Mouse (Mus musculus) fat pad, adult 2 months (tissue): ENCODE results near the gene Kdm1b.
A peak's percentile ranks its signal among the peaks of the same experiment; 100 is the strongest.

Source experiments
- DNase-seq: peaks from one replicate; pipeline ENCODE4 v3.0.0-alpha.2; 2011; ENCODE audit warnings: low read depth, low spot score; ENCODE audit errors: extremely low read depth

Gene Kdm1b

GRCm38 (mm10) chr13:47043030-47043680 lies at the start of gene Kdm1b:
Gene Kdm1b (plus strand): TSS chr13:47043499.
- DNase-seq: peak; percentile 76

DNA sequence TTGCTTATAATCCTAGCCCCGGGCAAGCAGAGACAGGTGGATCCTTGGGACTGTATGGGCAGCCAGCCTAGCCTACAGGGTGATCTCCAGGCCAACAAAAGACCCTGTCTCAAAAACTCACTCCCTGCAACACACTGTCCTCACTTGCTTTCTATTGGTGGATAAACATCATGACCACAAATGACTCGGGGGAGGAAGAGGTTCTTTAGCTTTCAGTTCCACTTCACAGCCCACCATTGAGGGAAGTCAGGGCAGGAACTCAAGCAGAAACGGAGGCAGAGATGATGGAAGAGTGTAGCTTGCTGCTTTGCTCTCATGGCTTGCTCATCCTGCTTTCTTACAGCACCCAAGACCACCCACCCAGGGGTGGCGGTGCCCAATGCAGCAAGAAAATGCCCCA lies 45.9 kb upstream of the Kdm1b start:
- no peak for DNase-seq

GRCm38 (mm10) chr13:46999498-46999897 lies 43.8 kb upstream of the Kdm1b start:
- no peak for DNase-seq

DNA sequence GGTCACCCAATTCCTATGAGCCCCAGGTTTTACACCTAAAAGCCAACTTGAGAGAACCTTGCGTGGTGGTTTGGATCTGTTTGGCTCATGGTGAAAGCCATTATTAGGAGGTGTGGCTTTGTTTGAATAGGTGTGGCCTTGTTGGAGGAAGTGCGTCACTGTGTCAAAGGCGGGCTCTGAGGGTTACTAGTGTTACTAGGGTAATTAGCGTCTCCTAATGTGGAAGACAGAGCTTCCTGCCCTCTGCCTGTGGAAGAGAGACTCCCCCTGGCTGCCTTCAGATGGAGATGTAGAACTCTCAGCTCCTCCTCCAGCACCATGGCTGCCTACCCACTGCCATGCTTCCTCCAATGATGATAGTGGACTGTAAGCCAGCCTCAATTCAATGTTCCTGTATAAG lies 41.7 kb upstream of the Kdm1b start:
- no peak for DNase-seq

DNA sequence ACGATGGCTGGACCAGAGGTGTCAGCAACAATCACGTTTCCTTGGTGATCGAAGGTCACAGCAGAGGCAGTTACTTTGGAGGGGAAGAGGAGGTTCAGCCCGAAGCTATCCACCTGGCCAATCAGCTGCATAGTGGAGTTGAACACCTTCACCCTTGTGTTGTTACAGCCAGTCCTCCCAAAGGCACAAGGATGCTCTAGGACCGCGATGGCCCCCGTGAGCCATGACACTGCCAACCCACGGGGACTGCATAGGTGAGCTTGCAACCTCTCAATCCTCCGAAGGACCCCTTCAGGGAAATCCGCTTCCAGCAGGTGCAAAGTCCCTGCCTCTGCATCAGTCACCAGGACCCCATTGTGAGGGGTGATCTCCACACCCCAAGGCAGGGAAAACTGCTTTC lies 29.6 kb upstream of the Kdm1b start:
- no peak for DNase-seq

- no peak for DNase-seq
Observed at GRCm38 (mm10) chr13:47014334-47015194, 28.7 kb upstream of the Kdm1b start, which contains the start of gene Nhlrc1. Gene Nhlrc1 (minus strand): TSS chr13:47014850.

DNA sequence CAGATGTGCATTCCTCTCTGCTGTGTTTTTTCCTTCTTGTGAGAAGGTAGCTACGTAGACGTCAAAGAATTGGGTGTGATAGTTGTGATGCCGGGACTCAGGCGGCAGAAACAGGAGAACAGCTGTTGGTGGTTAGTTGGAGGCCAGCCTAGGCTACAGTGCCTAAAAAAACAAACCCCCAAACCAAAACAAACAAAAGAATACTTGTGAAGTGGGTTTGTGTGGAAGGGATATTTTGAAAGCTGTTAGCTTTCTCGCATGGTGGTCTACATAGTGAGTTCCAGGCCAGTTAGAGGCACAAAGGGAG lies 28.2 kb upstream of the Kdm1b start:
- no peak for DNase-seq

DNA sequence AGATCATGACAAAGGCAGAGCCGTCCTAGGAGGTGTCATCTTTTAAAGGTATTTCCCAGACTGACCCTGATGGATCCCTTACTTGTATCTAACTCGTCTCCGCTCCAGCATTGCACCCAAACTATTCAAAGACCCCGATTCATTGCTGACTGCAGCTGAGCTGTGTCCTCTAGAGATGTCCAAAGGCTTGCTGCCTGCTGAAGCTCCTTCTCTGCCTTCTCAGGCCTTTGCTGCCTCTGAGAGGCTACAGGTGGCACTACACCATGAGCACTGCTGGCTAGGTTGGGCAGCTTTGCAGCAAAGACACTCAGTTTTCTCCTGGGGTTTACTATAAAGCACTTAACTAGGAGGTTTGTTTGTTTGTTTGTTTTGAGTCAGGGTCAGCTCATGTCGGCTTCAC lies 26.0 kb upstream of the Kdm1b start:
- no peak for DNase-seq

DNA sequence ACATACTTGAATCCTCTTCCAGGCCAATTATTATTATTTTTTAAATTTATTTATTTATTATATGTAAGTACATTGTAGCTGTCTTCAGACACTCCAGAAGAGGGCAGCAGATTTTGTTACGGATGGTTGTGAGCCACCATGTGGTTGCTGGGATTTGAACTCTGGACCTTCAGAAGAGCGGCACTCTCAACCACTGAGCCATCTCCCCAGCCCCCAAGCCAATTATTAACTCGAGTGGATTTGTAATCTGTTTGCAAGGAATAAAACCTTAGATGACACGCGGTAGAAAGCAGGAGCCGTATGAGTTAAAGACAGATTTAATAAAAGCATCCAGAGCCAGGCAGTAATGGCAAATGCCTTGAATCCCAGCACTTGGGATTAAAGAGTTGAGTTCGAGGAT lies 23.5 kb upstream of the Kdm1b start:
- no peak for DNase-seq

DNA sequence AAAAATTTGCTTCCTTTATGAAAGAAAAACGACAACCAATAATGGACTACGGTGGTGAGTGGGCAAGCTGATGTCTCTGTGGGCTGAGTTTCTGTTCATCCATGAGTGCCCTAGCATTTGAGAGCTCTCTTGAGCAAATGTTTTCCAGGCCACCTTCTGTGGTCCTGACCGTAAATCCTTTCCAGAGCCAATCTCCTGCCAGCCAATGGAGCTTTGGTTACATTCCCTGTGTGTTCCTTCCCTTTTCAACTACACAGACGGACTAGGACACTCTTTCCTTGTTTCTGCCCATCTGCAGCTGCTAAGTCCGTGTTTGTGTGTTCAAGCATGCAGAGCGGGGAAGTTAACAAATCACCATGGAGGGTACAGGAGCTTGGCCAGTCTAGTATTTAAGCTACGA lies 22.5 kb upstream of the Kdm1b start:
- no peak for DNase-seq

GRCm38 (mm10) chr13:47030376-47031107 lies 12.8 kb upstream of the Kdm1b start:
- DNase-seq: no peak

DNA sequence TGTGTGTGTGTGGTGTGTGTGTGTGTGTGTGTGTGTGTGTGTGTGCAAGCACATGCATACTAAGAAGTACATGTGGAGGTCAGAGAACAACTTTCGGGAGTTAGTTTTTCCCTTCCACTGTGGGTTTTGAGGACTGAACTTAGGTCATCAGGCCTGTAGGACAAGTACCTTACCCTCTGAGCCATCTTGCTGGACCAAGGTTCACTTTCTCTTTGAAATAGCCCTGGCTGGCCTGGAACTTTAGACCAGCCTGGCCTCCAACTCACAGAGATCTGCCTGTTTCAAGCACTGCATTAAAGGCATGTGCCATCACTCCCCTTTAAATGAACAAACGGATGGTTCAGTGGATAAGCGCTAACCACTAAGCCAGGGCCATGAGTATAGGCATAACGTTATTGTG lies 9.7 kb upstream of the Kdm1b start:
- no peak for DNase-seq

DNA sequence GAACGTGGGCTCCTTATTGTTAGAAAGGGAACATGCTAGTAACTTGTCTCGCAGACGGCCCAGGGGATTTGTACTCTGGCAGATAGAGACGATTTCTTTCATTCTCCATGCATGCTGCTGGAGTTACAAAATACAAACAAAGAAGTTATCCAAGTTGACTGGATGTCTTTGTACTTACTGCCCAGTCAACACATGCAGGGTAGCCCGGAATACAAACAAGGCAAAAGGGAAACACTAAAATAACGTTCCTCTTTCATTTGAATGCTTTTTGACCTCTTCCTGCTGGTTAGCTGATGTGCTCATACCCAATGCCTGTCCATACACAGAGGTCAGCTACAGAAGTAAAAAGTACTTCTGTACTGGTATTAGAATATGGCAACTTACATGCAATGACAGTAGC lies 5.4 kb upstream of the Kdm1b start:
- DNase-seq: no peak

DNA sequence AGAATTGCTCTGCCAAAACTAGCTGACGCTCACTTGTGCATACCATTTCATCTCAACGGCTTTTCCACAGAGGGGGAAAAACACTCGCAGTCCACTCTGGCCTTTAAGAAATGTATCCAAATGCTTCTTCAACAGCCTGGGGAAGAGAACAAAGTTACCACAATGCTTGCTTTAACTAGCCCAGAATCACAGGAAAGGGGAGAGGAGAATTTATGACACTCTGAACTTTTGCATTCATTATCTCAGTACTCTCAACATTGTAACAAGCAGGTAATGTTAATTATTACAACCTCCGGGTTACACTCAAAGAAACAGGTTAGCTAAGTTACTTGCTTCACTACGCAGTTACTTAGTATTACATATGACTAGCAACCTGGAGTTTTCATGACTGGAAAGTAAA lies 3.2 kb upstream of the Kdm1b start:
- DNase-seq: no peak

GRCm38 (mm10) chr13:47042024-47042633 lies 1.2 kb upstream of the Kdm1b start:
- DNase-seq: no peak

GRCm38 (mm10) chr13:47043833-47044616 lies 726 bp downstream of the Kdm1b start:
- no peak for DNase-seq

- DNase-seq: no peak
Observed at GRCm38 (mm10) chr13:47044617-47044947, 1.3 kb downstream of the Kdm1b start, which contains the start of gene Tpmt. Gene Tpmt (minus strand): TSS chr13:47044737.

DNA sequence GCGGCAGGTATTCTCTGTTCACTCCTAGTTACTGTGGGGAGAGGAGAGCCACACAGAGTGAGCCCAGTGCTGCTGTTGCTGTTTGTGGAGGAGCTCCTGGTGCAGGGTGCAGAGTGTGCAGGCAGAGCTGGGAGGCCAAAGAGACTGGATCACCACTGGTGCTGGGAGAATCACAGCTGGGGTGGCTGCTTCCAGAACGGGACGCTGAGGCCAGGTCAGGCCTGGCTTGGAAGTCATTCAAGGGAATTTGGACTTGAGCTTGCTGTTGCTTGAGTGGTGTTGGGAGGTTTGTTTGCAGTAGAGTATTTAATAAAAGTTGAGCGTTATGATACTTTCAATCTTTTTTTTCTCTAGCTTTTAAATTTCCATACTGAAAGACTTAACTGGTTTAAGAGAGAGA lies 4.7 kb downstream of the Kdm1b start:
- DNase-seq: no peak

DNA sequence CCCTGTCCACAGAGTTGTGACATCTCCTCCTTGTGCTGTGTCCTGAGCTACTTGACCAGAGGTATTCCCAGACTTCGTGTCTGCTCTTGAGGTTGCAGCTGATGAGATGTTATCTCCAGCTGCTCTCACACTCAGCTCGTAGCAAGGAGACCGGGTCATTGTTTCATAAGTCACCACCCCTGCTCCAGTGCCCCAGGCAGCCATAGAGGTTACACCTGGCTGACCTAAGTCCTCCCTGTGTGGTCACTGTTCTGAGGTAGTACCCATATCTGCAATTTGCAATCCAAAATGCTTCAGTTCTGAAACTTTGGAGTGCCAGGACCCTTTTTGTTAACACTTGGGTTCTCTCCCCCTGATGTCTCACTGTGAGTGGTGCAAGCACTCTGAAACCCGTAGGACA lies 6.7 kb downstream of the Kdm1b start:
- DNase-seq: peak; percentile 45

- no peak for DNase-seq
Observed at GRCm38 (mm10) chr13:47053971-47054370, 10.7 kb downstream of the Kdm1b start.

DNA sequence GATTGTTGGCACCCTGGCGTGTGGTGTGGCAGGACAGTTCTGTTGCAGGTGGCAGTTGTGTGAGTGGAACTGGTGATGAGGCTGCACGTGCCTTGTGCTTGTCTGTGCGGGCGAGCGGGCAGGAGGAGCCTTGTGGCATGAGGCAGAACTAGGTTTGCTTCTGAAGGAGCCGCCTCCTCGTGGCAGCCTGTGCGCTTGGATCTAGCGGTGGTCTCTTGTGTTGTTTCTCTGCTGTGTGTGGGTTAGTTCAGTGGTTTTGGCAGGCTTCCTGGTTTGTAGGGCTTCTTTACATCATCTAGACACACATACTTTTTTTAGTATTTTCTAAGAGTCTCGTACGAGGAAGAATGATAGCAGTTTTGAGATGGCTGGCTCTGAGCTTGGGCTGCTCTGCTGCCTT lies 12.8 kb downstream of the Kdm1b start:
- no peak for DNase-seq
